Mouse (Mus musculus) heart, postnatal 36 days (tissue): Measurements from ENCODE around the gene Klk9. TPM values are rescaled to one million over a fixed set of nuclear protein-coding genes. Genes with fewer than 3 reads are reported as not detected.

Experiments
- DNase-seq, 2 experiments: peaks; one replicate each; pipeline ENCODE4 v3.0.0; 2021 to 2022
- intact Hi-C: fragments of 180-260 bp; cut with DNase I; formaldehyde crosslinking; loops from one replicate; pipeline ENCODE4 v1.15.1; 2025
- total RNA-seq, 2 experiments: library from RNA; stranded (reverse); gene quantifications; 2 replicates each; pipeline ENCODE4 v1.2.3; 2021

Gene Klk9
- total RNA-seq, 2 experiments from 2014 or later = not detected

DNA sequence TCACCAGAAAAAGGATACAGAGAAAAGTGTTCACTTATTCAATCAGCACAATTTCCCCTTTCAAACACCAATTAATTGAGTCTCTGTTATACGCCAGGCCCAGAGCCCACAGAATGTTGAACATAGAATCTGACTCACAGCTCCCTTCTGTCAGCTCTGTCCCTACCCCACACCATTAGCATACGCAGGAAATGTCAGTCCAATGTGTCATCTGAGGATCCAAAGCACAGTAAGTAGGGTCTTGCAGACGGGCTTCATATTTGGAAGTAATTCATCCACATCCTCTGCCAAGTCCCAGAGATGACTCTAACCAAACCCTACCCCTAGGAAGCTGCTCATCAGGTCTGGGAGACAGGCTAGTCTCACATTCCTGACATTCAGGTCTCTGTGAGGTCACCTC lies 3.6 kb upstream of the Klk9 start:
- DNase-seq = no peak
- intact Hi-C loops = no loop called here

DNA sequence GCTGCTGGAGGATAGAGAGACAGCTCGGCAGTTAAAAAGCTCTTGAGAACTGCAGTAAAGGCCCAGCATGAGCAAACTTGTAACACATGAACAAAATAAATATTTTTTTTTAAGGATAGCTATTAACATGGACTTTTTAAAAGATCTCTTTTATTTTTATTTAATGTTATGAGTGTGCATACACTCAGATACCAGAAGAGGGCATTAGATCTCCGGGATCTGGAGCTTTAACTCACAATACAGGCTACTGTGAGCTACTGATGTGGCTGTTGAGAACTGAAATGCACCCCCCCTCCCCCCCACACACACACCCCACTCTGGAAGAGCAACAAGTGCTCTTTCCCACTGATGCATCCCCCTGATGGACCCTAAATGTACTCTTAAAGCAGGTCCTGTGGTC lies 2.4 kb upstream of the Klk9 start:
- intact Hi-C loops = no loop called here
- no peak for DNase-seq

DNA sequence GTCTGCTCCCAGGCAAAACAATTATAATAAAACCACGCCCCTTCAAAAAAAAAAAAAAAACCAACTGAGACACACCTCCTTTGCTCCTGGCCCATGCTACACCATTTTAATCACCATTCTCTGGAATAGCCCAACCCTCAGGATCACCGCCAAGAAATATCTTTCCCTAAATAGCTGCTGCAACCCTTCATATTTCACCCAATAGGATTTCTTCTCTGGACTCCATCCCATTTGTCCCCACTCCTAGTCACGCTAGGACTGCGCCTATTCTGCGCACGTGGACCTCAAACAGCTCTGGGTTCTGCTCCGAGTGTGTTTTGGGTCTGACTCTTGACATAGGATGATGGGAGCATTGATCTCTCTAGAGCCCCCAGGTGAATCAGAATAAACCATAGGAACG lies 4.7 kb downstream of the Klk9 start:
- no peak for DNase-seq

DNA sequence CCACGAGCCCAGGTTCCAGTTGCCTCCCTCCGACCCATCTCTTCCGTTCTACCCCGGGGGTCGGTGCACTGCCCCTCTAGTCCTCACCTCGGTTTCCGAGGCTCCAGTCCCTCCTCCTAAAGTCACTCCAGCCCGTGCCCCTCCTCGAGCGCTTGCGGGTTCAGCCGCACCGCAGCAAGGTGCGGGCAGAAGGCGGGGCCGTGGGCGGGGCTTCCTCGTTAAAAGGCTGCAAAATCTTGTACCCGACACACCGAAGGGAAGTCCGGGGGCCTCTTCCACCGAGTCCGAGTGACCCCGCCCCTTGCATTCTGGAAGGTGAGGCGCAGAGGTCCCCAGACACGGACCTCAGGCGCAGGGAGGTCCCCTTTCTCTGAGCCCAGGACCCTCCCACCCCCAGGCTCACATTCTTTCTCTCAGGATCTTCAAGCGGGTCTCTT lies 5.7 kb downstream of the Klk9 start, which contains the start of gene Klk8:
Klk8 (plus strand) TSS at position 245 of the 437 bp plus-strand sequence.
- intact Hi-C loops = no loop called here
- DNase-seq = peak; percentile 36 to 45

More for the DNA sequence above, 4.7 kb downstream of the Klk9 start:
- intact Hi-C loops = no loop called here

DNA sequence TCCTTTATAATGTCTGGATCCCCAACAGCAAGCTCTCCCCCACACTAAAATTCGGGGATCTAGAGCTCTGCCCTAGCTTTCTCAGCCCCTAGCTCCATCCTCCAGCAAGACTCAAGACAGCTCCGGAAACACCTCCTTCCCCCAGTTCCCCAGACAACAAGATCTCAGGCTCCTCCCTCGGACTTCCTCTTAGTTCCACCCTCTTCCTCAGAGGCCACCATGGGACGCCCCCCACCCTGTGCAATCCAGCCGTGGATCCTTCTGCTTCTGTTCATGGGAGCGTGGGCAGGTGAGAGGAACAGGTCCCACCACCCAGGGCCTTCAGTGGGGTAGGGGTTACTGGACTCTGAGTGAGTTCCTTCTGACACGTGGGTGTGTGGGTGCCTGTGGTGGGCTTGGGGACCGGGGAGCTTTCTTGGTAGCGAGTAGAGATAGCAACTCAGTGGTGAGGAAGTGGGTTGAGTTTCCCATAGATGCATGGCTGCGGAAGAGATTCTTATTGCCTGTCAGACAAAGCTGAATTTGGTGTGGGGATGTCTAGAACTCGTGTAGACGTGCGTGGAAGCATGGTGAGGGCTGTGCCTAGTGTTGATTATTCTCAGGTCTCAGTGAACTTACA lies 6.3 kb downstream of the Klk9 start:
- DNase-seq = peak in 1 of 2 experiments; percentile 34
- intact Hi-C loops = no loop called here

DNA sequence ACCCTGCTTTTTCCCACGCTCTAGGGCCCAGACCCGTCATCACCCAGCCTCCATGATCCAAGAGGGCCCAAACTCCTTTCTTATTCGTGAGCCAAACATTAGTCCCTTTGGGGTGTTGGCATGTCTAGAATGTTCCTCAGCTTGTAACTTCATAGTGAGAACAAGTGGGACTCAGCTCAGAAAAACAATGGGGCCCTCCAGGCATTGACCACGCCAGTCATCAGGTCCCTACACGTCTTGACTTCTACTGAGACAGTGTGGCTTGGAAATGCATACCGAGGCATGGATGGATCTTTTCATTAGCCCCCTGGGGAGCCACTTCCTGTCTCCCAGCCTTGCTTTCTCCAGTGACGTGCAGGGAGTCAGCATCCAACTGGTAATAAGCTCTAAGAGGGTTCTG lies 8.2 kb downstream of the Klk9 start:
- intact Hi-C loops = no loop called here
- DNase-seq = no peak

DNA sequence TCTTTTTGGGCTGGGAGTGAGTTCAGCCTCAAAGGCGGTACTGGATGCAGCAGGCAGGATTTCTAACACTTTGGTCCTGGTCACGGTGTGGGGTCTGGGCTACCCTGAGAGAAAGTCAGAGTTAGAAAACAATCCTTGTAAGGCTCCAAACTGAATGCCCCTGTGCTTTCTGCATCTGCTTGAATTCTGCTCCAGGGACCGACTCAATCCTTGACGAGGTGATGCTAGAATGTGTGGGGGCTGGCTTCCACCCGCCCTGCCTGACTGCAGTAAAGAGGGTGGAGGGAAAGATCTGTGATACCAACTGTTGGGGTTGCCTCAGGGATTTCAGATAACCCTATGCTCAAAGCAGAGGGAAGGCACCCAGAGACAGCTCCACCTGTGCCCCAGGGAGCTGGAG lies 19.3 kb downstream of the Klk9 start, which contains the start of gene Klk7:
Klk7 (plus strand) TSS at position 301 of the 400 bp plus-strand sequence.
- intact Hi-C loops = no loop called here
- DNase-seq = no peak

DNA sequence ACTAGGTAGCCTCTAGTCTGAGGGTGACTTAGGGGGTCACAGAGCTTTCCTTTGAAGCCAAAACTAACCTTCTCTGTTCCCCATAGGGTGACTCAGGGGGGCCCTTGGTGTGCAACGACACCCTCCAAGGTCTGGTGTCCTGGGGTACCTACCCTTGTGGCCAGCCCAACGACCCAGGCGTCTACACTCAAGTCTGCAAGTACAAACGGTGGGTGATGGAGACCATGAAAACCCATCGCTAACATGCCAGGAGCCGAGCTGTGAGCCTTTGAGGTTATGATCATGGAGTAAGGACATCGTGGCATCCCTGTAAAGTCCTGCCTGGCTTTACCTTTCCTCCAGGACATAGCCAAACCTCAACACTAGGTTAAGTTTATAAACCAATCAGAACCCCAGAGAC lies 23.5 kb downstream of the Klk9 start:
- no peak for DNase-seq
- intact Hi-C loops = no loop called here

DNA sequence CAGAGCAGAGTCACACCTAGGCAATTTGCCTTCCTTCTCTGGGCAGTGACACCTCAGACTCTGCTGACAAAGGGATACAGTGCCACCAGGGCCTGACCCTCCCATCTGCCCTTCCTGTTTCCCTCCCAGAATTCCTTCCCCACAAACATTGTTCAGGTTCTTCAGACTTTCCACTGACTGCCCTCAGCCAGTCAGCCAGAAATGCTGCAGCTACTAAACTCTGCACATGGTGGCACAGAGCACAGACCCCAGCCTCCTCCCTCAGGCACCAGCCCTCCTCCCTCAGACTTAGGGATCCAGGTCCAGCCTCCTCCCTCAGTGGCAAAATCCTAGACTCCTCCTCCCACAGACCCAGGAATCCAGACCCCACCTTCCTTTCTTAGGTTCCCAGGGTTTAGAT lies 25.1 kb downstream of the Klk9 start:
- no peak for DNase-seq
- intact Hi-C loops = no loop called here

DNA sequence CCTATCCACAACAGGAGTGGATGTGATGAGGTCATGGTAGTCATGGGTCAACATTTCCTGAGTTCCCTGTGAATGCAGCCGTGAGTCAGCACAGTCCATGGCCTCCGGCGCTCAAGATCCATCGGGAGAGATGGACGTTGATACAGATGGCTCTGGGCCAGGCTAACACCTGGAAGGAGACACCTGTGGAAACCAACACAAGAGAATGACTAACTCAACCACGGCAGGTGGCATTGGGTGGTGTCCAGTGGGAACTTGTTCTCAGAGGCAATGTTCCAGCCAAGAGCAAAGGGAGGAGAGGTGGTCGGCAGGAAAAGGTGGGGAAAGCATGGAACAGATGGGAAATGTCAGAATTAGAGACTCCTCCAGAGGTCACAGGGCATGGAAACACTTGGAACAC lies 29.9 kb downstream of the Klk9 start:
- no peak for DNase-seq

DNA sequence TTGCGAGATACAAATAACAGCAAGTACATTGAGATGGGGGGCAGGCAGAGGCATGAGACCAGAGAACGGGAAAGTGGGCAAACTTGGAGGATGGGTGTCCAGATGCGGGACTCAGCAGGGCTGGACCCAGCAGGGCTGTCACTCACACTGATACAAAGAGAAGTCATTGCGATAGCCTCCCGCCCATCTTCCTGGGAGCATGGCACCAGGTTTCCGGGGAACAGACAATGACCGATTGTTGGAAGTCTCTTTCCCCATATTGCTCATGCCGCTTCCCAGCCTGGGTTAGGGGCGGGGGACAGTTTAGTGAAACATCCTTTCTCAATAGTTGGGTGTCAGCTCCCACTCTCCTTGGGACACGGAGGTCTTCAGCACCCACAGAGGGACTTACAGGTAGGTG lies 32.5 kb downstream of the Klk9 start, which contains the start of gene Klk6:
Klk6 (plus strand) TSS at position 301 of the 400 bp plus-strand sequence.
- intact Hi-C loops = no loop called here
- DNase-seq = no peak

More for the DNA sequence above, 29.9 kb downstream of the Klk9 start:
- intact Hi-C loops = no loop called here

DNA sequence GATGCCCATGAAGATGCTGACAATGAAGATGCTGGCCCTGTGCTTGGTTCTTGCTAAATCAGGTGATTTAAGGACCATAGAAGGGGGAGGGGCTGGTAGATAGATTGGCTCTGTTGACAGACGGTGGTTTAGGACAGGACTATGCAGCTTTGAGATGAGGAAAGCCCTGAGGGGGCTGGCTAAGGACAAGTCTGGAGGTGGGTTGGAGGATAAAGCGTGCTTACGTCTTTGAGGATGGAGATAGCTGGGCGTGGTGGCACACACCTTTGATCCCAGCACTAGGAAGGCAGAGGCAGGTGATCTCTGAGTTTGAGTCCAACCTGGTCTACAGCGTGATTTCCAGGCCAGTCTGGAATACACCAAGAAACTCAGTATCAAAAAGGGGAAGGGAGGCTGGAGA lies 34.4 kb downstream of the Klk9 start:
- intact Hi-C loops = no loop called here
- DNase-seq = no peak

DNA sequence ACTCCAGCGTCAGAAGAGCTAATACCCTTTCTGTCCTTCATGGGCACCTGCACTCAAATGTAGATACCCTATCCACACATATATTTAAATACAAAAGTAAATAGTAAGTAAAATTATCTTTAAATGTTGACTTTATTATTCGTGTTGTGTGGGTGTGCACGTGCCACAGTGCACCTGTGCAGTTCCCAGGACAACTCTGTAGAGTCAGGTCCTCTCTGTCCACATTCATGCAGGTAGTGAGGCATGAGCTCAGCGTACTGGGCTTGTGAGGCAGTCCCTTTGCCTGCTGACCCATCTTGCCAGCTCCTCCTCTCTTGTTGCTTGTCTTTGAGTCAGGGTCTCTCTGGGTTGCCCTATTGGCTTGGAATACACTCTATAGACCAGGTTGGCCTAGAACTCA lies 36.0 kb downstream of the Klk9 start:
- intact Hi-C loops = no loop called here
- no peak for DNase-seq

DNA sequence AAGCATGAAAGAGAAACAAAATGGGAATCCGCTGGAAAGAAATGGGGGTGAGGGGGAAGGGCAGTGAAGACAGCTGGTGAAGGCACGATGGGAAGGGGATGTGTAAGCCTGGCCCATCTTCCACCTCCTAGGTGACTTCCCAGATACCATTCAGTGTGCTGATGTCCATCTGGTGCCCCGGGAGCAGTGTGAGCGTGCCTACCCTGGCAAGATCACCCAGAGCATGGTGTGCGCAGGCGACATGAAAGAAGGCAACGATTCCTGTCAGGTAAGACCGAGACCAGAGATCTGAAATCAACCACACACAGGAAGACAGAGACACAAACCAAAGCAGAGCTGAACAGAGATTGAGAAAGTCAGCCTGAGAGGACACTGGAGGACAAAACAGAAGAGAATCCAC lies 37.3 kb downstream of the Klk9 start:
- intact Hi-C loops = no loop called here
- no peak for DNase-seq

DNA sequence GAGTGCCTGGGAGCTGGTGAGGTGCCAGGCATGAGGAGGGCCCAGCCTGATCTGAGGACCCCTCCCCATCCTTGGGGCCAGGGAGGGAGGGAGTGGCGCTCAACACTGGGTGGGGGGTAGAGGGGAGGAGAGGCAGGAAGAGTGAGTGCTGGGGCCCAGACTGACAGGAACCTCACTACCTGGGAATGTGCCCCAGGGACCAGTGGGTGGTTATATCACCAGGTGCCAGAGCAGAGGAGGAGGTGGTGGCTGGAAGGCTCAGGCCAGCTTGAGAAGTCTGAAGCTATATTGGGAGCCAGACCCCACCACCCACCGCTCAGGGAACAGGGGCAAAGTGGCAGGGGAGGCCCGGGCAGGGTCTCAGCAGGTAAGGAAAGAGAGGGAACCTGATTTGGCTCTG lies 50.0 kb downstream of the Klk9 start, which contains the start of gene Klk5:
Klk5 (plus strand) TSS at position 271 of the 400 bp plus-strand sequence.
- no peak for DNase-seq
- intact Hi-C loops = no loop called here

DNA sequence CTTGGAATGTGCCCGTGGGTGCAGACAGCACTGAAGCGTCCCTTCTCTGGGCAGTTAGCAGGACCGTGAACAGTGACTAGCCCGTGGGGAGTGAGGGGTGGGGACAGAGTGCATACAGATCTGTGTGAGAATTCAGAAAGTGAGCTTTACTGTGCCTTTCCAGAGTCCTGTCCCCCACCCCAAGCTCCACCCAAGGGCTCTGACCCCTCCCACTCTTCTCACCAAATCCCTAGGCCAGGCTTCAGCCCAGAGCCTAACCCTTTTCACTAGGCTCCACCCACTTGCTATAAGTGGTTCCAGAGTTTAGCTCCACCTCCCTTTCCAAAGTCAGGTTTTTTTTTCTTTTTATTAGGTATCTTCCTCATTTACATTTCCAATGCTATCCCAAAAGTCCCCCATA lies 52.1 kb downstream of the Klk9 start:
- no peak for DNase-seq
- intact Hi-C loops = no loop called here

Other genes starting within 250 kb of the Klk9 start
- 1 to 10 TPM; 3.8 to 4.4 TPM for gene Cd33, start 247.5 kb upstream of the Klk9 start, total RNA-seq
- under 1 TPM; 0.87 to 0.94 TPM for gene Zfp658, start 229.6 kb upstream of the Klk9 start, total RNA-seq
- gene Zfp719, start 212.3 kb upstream of the Klk9 start, total RNA-seq = 1 to 10 TPM; 4.8 to 5.9 TPM
- gene Zfp819, start 184.7 kb upstream of the Klk9 start, total RNA-seq = not detected
- gene Ceacam18, start 157.2 kb upstream of the Klk9 start, total RNA-seq = not detected
- gene Siglece, start 131.7 kb upstream of the Klk9 start, total RNA-seq = 1 to 10 TPM in 1 of 2 experiments, under 1 TPM in 1; 0.94 to 1.3 TPM
- gene Ctu1, start 119.9 kb upstream of the Klk9 start, total RNA-seq = 1 to 10 TPM; 3.4 to 3.5 TPM
- gene Klk14, start 101.5 kb upstream of the Klk9 start, total RNA-seq = under 1 TPM; 0.22 to 0.31 TPM
- not detected for gene Klk13, start 79.3 kb upstream of the Klk9 start, total RNA-seq
- gene Klk12, start 23.0 kb upstream of the Klk9 start, total RNA-seq = not detected
- under 1 TPM; 0.22 to 0.33 TPM for gene Klk11, start 17.3 kb upstream of the Klk9 start, total RNA-seq
- gene Klk10, start 10.9 kb upstream of the Klk9 start, total RNA-seq = under 1 TPM; 0.19 to 0.36 TPM
- gene Klk8, start 5.7 kb downstream of the Klk9 start, total RNA-seq = 10 to 100 TPM; 10.4 to 12.2 TPM
- gene Klk7, start 19.4 kb downstream of the Klk9 start, total RNA-seq = under 1 TPM in 1 of 2 experiments, not detected in 1; 0.19 TPM
- gene Klk6, start 32.6 kb downstream of the Klk9 start, total RNA-seq = not detected
- gene Klk5, start 50.1 kb downstream of the Klk9 start, total RNA-seq = not detected
- not detected for gene Klk4, start 89.3 kb downstream of the Klk9 start, total RNA-seq
- gene Klk15, start 141.8 kb downstream of the Klk9 start, total RNA-seq = not detected
- gene Klk1b8, start 158.8 kb downstream of the Klk9 start, total RNA-seq = not detected
- not detected for gene Klk1b1, start 174.9 kb downstream of the Klk9 start, total RNA-seq
- not detected for gene Klk1b9, start 184.2 kb downstream of the Klk9 start, total RNA-seq
- not detected for gene Klk1b11, start 204.0 kb downstream of the Klk9 start, total RNA-seq
- gene Klk1b26, start 220.3 kb downstream of the Klk9 start, total RNA-seq = under 1 TPM; 0.38 to 0.72 TPM